Mouse (Mus musculus) lung, adult 18-20 months (tissue): ENCODE data around the gene Olfr460.
"Not testable (repeated sequence)": the region's sequence is repeated elsewhere in the genome, so short reads cannot be mapped to it uniquely, and the experiment has no call there.

Experiments
- DNase-seq, 2 experiments: peaks; one replicate each; pipeline ENCODE4 v3.0.0; 2022; ENCODE audit warnings: mixed read lengths in 2 of 2

Olfr460 gene

DNA sequence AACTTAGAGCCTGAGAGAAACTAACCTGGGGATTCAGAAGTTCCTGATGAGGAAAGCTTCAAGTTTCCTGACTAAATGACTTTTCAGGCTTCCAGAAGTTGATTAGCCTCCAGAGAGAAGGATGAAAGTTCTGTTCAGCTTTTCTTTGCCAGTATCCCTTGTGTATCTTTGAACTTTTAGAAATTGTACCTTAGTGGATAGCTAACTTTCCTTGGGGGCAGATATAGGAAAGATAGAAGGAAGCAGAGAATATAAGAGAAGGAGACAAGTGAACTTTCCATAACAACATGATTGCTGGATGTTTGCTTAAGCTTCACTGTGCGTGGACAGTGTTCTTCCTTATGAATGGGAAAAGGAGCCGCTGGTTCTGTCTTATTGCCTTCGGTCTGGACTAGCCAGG lies at the start of gene Olfr460:
Gene Olfr460, plus strand, starts transcription at position 301 of the 400 bp plus-strand sequence.
- no peak for DNase-seq

DNA sequence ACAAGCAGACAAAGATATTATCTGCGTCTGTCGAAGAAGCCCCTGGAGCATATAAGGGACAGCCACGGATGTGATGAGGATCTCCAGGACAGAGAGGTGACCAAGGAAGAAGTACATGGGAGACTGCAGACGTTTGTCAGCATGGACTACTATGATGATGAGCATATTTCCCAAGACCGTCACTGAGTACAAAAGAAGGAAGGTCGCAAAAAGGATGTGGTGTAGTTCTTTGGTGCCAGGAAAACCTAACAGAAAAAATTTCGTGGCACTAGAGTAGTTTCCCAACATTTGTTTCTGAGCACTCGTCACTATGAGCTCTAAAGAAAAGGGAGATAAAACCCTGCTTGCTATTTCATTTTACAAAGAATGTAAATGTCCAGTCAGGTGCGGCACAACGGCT lies 24.6 kb upstream of the Olfr460 start:
- no peak for DNase-seq

DNA sequence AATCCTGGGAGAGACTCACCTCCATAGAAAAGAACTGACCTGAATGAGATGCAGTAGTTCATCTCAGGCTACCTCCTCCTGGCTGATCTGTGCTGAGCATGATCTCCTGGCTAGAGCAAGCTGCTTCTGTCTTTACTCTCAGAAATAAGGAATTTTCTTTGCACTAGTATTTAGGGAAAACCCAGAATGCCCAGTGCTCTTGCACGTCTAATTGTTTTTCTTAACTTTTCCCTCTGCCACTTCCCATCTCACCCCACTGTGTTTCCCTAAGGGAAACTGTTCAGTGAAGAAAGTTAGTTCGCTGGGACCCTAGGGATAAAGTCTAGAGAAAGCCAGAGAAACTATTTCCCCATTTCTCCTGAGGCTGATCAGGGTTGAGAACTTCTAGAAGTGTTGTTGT lies 14.3 kb upstream of the Olfr460 start, which contains the start of gene Olfr461:
Gene Olfr461, minus strand, starts transcription at position 101 of the 400 bp plus-strand sequence.
- no peak for DNase-seq

DNA sequence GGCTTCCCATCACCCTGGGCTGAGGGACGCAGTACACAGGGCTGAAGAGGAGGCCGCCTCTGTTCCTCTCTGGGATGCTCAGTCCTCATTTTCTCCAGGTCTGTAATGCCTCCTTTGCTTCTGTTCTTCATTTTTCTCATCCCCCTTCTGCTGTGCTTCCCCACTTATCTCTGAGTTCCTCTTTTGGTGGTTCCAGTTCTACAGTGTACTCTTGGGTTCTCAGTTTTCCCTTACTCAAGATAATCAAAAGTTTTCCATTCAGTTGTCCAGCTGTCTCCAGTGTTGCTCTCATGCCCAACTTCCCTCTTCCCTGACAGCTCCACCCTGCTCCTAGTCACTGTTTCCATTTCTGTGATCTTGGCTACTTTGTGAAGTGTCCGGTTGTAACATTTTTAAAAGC lies 4.3 kb downstream of the Olfr460 start:
- DNase-seq, result no peak

DNA sequence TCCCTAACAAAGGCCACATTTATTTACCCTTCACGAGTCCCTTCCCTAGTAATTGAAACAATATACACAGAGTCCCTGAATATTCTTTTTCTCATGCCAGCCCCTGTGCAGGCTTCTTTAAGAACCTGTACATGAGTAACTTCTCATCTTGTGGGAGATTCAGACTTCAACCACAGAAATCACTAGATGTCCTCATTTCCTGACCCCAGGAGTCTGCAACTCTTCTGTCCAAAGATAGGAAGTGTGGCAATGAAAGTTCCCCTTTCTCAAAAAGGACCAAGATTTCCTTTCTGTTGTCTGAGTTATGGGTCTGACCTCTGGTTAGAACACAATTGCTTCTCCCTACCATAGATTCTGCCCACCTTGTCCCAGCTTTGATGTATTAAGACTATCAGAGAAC lies 7.0 kb downstream of the Olfr460 start:
- DNase-seq, result no peak

DNA sequence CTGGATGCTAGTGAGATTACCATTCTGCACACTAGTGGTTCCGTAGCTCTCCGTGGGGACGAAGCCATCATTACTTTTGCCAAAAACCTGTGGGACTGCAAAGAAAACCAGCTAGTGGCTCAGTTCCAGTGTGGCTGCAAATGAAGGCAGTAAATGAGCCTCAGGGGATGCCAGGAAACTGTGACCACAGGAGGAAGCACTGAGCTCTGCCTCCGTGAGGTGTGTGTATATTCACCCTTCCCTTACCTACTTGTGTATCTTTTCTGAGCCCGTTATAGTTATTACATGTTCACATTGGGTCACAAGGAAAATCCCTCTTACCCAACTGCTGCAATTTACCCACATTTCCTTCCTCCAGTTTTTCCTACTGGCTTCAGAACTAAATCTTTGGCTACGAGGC lies 15.0 kb downstream of the Olfr460 start:
- DNase-seq, result no peak

DNA sequence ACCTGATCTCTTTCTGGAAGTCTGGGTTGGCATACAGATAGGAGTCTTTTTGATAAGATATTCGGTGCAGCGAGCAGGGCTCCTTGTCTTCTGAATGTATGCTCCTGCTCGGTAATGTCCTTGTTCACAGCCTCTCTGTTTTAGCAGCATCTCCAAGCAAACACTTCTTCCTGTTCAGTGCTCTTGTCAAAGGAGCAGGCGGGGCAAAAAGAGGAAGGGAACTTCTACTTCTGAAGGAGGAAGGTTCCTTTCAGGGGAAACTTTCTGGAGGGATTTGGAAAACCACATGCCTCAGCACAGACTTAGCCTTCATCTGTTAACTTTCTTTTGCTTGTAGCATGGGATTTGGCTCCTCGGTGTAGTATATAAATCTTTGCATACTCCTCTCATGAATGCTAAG lies 16.4 kb downstream of the Olfr460 start, which contains the start of gene Clec5a:
Gene Clec5a, minus strand, starts transcription at position 177 of the 400 bp plus-strand sequence.
- DNase-seq, result no peak

DNA sequence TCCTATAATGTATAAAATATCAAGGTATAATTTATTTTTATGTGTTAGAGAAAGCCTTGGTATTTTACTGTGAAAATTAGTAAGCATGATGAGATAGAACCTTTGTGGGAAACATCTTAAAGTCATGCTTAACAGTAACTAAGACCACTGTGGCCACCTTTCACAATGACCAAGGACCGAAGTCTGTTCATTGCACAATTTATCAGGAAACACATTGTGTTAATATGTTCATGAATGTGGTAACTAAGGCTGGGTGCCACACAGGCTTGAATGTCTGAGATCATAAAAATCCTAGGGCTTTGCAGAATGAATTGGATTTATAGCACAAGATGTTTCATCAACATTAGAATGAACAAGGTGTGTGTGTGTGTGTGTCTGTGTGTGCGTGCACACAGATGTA lies 19.1 kb downstream of the Olfr460 start:
- DNase-seq, result no peak

DNA sequence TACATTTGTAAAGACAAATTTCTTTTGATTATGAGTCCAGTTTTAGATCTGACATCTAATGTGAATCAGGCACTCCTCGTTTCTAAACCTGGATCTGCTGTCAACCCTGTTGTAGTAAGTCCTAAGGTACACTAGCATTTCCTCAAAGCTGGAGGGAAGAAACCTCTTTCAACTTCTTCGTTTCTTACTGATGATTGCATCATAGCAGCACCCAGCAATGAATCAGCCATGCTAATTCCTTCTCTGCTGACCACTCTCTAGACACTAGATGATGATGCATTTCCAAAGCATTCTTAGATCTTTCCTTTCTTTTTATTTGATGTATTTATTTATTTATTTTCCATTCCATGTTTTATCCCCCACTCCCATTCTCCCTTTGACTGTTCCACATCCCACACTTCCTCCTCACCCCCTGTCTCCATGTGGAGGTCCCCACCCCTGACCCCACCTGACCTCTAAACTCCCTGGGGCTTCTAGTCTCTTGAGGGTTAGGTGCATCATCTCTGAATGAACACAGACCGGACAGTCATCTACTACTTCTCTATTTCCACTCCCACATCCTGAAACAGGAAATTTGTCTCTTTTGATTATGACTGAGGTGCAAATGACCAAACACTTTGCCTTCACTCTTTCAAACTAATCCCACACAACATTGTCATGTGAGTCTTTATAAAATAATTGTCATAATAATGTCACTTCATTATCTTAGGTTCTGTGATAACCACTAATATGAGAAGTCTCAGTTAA lies 25.7 kb downstream of the Olfr460 start:
- no peak for DNase-seq

DNA sequence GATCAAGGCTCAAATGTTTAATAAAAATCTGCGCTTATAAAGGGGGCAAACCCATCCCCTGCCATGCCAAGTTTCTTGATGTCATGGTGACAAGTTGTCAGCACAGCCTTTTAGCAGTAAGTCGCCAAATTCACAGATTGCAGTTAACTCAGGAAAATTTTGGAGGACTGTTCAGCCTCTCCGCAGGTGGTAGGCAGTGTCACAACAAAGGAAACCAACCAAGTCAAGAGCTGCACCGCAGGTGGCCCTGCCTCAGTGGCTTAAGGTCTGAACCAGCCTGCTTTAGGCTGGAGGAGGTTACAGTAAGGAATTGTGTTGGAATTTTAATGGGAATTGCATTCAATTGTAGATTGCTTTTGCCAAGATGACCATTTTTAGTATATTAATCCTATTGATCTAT lies 29.3 kb downstream of the Olfr460 start:
- DNase-seq, result not testable (repeated sequence)

DNA sequence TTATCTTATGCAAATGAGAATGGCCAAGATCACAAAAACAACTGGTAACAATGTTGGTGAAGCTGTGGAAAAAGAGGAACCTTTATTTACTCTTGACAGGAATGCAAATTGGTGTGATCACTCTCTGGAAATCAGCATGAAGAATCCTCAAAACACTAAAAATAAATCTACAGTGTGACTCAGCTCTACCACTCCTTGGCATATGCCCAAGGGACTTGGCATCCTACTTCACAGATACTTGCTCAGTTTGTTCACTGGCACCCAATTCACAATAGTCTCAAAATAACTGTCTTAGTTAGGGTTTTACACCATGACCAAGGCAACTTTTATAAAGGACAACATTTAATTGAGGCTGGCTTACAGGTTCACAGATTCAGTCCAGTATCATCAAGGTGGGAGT lies 38.1 kb downstream of the Olfr460 start:
- no peak for DNase-seq

DNA sequence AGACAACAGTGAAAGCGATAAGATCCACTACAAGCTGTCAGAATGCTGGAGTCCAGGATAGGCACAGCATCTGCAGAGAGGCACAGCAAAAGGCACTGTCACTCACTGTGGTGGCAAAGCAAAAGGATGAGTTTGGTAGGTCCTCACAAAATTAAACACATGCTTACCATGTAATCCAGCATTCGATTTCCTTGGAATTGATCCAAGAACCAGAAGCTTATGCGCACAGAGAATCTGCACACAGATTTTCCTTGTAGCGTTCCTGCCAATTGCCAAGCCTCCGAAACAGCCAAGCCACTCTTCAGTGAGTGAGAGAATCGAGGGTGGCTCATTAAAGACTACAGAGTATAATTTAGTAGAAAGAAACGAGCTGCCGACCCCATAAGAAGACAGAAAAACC lies 41.0 kb downstream of the Olfr460 start:
- no peak for DNase-seq

DNA sequence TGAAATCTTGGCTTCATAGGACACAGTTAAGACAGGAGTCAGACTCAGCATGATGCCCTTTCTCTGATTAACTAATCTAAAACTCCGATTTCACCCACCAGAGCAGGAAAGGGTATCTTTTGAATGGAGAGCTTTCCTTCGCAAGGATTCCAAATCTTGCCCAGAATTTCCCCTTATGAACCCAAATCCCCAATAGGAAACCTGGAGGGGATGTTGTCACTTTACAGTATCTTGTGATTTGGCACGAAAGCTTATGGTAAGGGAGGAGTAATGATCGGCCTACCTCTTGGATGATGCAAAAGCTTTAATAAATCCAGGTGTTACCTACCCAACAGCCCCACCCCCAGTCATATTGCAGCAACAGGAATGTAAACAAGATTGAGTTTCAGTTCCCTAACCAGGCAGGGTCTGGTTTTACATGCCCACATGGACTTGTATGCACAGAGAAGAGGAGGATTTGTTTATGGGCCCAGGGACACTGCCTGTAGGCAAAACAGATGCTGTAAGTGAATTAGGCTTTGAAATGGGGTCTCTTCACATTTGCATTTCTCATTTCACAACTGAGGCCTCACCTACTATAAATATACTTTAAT lies 44.1 kb downstream of the Olfr460 start, which contains the start of gene Tas2r138:
Gene Tas2r138, minus strand, starts transcription at position 51 of the 593 bp plus-strand sequence.
- no peak for DNase-seq

DNA sequence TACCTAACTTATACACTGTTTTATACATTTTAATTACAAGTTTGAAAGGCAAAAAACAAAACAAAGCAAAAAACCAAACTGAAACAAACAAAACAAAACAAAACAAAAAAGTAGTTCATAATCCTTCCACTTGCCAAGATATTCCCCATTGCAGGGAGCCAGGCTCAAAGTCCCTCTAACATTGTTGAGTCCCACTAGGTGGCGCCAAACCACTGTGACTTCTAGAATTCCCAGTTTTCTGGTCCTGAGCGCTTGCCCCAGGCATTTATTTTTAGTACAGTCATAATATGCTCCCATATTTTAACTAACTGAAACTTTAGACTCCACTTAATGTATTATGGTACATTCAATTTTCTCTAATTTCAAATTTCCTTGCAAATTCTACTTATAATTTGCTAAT lies 48.7 kb downstream of the Olfr460 start:
- DNase-seq, result peak; percentile 12 to 16
